Mouse (Mus musculus): ENCODE measurements around the gene 6430531B16Rik. TPM values are rescaled to one million over a fixed set of nuclear protein-coding genes. Genes with fewer than 3 reads are reported as not detected.
A peak's percentile ranks its signal among the peaks of the same experiment; 100 is the strongest.

Gene 6430531B16Rik
- total RNA-seq, 2 experiments from 2014 or later: 1.3 to 1.5 TPM

- TF ChIP-seq CTCF (conservative IDR thresholded peaks at IDR 0.05): no peak
- DNase-seq (ENCODE audit: low spot score in 2 of 2): no peak
- no peak overlapping the region for H3K27ac ChIP-seq
- H3K4me3 ChIP-seq: no peak overlapping the region
These were observed 11.4 kb downstream of the 6430531B16Rik start for GRCm38 (mm10) chr7:139967175-139967574.

GRCm38 (mm10) chr7:139963814-139964213, 14.7 kb downstream of the 6430531B16Rik start:
- DNase-seq (ENCODE audit: low spot score in 2 of 2): no peak
- H3K27ac ChIP-seq: no peak overlapping the region
- TF ChIP-seq CTCF (conservative IDR thresholded peaks at IDR 0.05): no peak
- no peak overlapping the region for H3K4me3 ChIP-seq

GRCm38 (mm10) chr7:139961141-139961540, 17.4 kb downstream of the 6430531B16Rik start:
- DNase-seq (ENCODE audit: low spot score in 2 of 2): no peak
- no peak for TF ChIP-seq CTCF (conservative IDR thresholded peaks at IDR 0.05)
- Histone ChIP-seq H3K4me3 (no peak overlapping the region), H3K27ac (no peak overlapping the region)

- H3K4me3 ChIP-seq: no peak overlapping the region
- no peak for DNase-seq (ENCODE audit: low spot score in 2 of 2)
- no peak for TF ChIP-seq CTCF (conservative IDR thresholded peaks at IDR 0.05)
- H3K27ac ChIP-seq: no peak overlapping the region
These were observed 20.6 kb downstream of the 6430531B16Rik start for GRCm38 (mm10) chr7:139957958-139958357.

- H3K27ac ChIP-seq: no peak overlapping the region
- no peak overlapping the region for H3K4me3 ChIP-seq
- no peak for TF ChIP-seq CTCF (conservative IDR thresholded peaks at IDR 0.05)
- DNase-seq (ENCODE audit: low spot score in 2 of 2): no peak
These were observed 21.1 kb downstream of the 6430531B16Rik start for GRCm38 (mm10) chr7:139957437-139957836.

- no peak for DNase-seq (ENCODE audit: low spot score in 2 of 2)
- no peak for TF ChIP-seq CTCF (conservative IDR thresholded peaks at IDR 0.05)
- Histone ChIP-seq H3K27ac (no peak overlapping the region), H3K4me3 (no peak overlapping the region)
These were observed 21.9 kb downstream of the 6430531B16Rik start for GRCm38 (mm10) chr7:139956658-139957057.

GRCm38 (mm10) chr7:139955505-139955904, 23.1 kb downstream of the 6430531B16Rik start:
- Histone ChIP-seq H3K4me3 (no peak overlapping the region), H3K27ac (no peak overlapping the region)
- no peak for DNase-seq (ENCODE audit: low spot score in 2 of 2)
- TF ChIP-seq CTCF (conservative IDR thresholded peaks at IDR 0.05): no peak

- no peak for DNase-seq (ENCODE audit: low spot score in 2 of 2)
- H3K4me3 ChIP-seq: no peak overlapping the region
- H3K27ac ChIP-seq: no peak overlapping the region
- TF ChIP-seq CTCF (conservative IDR thresholded peaks at IDR 0.05): no peak
These were observed 26.4 kb downstream of the 6430531B16Rik start for GRCm38 (mm10) chr7:139951991-139952633.

GRCm38 (mm10) chr7:139951079-139951478, 27.5 kb downstream of the 6430531B16Rik start:
- no peak for DNase-seq (ENCODE audit: low spot score in 2 of 2)
- no peak for TF ChIP-seq CTCF (conservative IDR thresholded peaks at IDR 0.05)
- Histone ChIP-seq H3K27ac (no peak overlapping the region), H3K4me3 (peak overlapping the region; percentile 54)

- Histone ChIP-seq H3K4me3 (peak overlapping the region; percentile 54), H3K27ac (no peak overlapping the region)
- TF ChIP-seq CTCF (conservative IDR thresholded peaks at IDR 0.05): no peak
- no peak for DNase-seq (ENCODE audit: low spot score in 2 of 2)
These were observed 28.1 kb downstream of the 6430531B16Rik start for GRCm38 (mm10) chr7:139950283-139950971.

- H3K4me3 ChIP-seq: peak overlapping the region; percentile 54
- no peak for DNase-seq (ENCODE audit: low spot score in 2 of 2)
- H3K27ac ChIP-seq: no peak overlapping the region
- TF ChIP-seq CTCF (conservative IDR thresholded peaks at IDR 0.05): peak; percentile 65
These were observed 28.7 kb downstream of the 6430531B16Rik start for GRCm38 (mm10) chr7:139949893-139950282.

GRCm38 (mm10) chr7:139946032-139946431, 32.5 kb downstream of the 6430531B16Rik start:
- Histone ChIP-seq H3K4me3 (no peak overlapping the region), H3K27ac (no peak overlapping the region)
- no peak for TF ChIP-seq CTCF (conservative IDR thresholded peaks at IDR 0.05)
- DNase-seq (ENCODE audit: low spot score in 2 of 2): no peak

GRCm38 (mm10) chr7:139945516-139945915, 33.0 kb downstream of the 6430531B16Rik start:
- no peak for DNase-seq (ENCODE audit: low spot score in 2 of 2)
- Histone ChIP-seq H3K27ac (no peak overlapping the region), H3K4me3 (no peak overlapping the region)
- no peak for TF ChIP-seq CTCF (conservative IDR thresholded peaks at IDR 0.05)
